Mouse (Mus musculus) adrenal gland, adult 18-20 months (tissue): ENCODE data around the gene Arhgap25. TPM values are rescaled to one million over a fixed set of nuclear protein-coding genes. Genes with fewer than 3 reads are reported as not detected.

Source experiments
- DNase-seq, 2 experiments: peaks; one replicate each; pipeline ENCODE4 v3.0.0; 2021 to 2022; ENCODE audit warnings: low spot score in 2 of 2
- total RNA-seq, 2 experiments: library from RNA; stranded (reverse); gene quantifications; 1 replicate in 1 of 2; 2 replicates in 1 of 2; pipeline ENCODE4 v1.2.3; 2021

Gene Arhgap25
- total RNA-seq, 2 experiments from 2014 or later: 2.9 to 5.0 TPM

DNA sequence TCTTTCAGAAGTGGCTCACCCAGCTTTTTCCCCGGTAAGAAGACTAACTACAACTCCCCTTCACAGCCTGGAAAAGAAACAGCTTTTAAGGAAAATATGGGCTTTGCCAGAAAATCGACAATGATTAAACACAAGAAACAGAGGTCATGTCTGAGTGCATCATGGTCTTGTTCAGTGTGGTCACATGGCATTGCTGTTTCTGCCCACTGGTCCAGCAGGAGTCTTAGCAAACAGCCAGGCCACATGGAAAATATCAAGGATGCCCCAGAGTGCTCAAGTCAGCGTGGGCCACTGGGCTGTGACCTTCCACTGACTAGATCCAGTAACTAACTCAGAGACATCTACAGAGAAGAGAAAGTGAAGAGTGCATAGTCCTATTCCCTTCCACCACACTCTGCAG, 81.3 kb downstream of the Arhgap25 start:
- DNase-seq: no peak

DNA sequence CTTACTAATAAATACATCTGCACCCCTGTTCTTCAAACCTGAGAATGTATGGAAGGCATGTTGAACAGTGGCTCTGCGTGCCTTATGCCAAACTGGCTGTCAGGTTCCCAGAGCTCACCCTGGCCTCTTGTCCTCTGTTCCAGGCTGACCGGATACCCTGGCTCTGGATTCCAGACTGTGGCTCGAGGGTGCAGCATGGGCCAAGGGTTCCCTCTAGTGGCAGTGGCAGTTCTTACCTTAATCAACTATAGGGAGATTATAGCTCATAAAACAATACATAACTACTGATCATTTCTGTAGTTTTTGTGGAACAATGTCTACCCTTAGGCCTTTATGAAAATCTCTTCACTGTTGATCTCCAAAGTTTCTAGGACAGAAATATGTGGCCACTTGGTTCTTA, 82.0 kb downstream of the Arhgap25 start:
- peak; percentile 48 to 50 for DNase-seq

DNA sequence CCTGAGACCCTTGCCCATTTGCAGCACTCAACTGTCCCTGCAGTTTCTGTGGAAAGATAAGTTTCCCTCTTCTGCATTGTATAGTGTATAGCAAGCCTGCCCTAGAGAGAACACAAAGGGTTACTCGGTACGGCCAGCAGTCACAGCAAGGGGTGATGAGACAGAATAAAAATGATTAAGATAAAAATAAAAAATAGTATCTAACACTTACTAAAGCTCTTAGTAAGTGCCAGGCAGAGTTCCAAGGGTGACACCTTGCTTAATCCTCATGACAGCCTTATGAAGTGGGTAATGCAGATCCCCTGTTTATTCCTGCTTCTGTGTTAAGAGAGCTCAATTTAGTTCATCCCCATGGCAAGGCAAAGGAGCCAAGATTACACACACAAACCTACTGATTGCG, 83.5 kb downstream of the Arhgap25 start:
- DNase-seq: no peak

DNA sequence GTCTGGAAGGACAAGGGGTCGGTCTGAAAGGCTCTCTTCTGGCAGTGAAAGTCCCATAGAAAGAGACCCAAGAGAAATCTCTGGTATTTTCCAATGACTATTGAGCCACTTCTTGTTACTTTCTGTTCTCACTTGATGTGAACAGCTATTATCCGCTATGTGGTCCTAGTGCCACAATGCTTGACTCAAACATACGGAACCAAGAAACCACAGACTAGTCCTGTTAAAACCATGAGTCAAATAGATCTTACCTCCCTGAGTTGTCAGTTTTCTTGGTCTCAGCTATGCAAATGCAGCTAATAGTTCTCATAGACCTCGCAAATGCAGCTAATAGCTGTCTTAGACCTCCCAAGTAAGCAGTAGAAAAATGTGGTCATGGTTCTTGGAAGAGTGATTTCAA, 85.8 kb downstream of the Arhgap25 start:
- no peak for DNase-seq

DNA sequence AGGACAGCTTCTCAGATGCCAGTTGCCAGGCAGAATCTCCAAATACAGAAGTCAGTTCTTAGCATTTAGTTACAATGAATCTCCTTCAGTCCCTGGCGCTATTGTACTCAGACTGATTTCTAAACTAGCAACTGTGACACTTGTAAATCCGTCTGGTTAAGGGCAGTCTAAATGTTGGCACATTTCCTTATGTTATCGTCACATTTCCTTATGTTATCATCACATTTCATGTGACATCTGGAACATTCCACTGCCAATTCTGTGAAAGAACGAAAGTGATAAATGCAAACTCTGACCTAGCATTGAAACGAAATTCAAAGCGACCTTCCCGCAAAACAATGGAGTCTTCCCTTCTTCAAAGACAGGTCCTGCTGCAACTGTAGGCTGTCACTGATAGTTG, 87.8 kb downstream of the Arhgap25 start:
- DNase-seq: no peak

DNA sequence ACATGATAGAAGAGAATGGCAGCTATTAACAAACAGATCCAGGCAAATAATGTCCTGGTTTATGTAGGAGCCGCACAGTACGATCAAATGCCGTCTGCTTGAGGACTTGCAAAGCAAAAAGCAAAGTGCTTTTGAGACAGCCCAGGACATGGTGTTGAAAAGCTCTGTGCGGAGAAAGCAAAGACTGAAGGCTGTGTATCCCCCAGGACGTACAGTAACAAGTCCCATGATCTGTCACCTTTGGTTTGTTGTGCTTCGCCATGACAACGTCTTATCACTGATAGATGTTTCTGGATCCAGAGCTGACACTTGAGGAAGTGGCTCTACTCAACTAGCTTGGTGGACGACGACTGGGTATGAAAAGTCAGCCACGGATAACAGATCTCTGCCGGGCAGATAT, 89.8 kb downstream of the Arhgap25 start:
- DNase-seq: no peak

DNA sequence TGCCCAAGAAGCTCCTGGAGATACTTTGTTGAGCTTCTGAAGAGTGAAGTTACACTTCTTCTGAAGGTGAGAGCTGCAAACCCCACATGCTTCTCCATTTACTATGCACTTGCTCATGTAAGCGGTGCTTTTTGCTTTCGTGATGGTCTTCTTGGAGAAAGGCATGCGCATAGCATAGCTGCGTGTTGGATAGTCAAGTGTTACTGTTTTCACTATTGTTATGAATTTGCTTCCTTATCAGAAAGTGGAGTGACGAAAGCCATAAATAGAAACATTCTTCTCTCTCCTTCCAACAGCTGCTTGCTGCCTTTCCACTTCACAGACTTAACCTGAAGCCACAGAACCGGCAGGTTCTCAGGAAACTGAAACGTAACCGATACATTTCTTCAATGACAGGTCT, 96.3 kb downstream of the Arhgap25 start:
- no peak for DNase-seq

DNA sequence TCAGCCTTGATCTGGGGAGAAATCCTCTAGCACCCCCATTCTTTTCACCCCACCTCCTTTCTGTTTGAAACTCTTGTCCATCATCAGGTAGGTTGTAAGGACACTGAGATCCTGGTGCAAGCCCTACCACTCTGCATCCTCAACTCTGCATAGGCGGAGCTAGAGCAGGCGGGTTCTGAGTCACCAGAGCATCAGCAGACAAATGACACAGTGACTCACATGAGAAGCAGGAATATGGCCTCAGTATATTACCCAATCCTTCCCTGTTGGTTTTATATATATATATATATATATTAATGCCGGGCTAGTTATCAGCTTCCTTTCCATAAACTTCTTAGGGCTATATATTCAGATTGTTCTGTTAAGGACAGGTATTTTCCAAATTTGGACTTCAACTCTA, 97.3 kb downstream of the Arhgap25 start:
- DNase-seq: no peak

DNA sequence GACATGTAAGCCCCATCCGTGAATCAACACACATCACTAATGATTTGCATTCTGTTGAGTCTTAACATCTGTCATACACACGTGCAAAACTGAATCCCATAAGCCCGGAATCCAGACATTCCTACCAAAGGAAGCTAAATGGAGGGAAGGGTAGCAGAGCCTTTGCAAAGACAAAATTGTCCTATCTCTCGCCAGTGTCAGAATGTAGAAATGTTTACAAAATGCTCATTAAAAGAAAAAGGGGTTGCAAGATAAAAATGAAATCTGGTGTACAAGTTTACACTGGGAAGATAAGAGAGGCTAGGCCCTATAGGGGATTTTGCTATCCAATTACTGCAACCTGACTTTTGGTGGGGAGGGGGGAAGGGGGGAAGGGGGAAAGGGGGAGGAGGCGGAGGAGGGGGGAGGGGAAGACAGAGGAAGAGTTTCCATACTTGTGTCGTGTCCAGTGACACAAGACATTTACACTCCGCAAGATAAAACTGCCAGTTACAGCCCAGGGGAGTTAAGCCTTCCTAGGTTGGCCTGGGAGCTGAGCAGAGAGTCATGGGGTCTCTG, 104.5 kb downstream of the Arhgap25 start, which contains the start of gene Bmp10:
Gene Bmp10 (plus strand): TSS at position 508 of the 558 bp plus-strand sequence.
- DNase-seq: no peak

DNA sequence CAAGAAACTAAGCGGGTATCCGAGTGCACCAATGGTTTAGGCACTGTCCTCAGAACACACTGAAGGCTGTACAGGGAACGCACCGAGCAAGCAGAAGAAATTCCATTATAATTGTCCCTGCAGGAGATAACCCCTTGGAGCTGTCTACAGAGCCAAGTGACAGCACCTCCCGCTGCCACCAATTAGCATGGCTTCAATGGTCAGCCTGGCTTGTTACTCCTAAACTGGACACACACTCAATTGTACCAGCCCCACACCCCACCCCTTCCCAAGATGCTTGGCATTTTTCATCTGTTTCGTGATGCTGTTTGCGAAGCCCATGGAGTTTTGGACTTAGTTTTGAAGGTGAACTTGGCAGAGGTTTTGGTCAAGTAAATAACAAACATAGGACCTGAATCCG, 105.4 kb downstream of the Arhgap25 start:
- DNase-seq: no peak

DNA sequence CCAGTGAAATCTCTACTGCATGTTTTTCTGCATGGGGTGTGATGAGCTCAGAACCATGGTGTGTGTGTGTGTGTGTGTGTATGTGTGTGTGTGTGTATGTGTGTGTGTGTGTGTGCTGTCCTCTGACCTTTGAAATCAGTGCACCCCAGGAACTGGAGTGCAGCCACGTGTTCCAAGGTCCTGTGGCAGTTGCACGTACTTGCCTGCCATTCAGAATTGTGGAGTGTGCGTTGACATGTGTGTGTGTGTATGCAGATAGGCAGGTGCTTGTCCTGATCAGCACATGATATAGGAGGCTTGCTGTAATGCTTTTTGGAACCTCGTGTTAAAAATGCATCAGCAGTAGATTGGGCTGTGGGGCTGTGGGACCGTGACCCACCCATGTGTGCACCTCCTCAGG, 106.1 kb downstream of the Arhgap25 start:
- DNase-seq: no peak

DNA sequence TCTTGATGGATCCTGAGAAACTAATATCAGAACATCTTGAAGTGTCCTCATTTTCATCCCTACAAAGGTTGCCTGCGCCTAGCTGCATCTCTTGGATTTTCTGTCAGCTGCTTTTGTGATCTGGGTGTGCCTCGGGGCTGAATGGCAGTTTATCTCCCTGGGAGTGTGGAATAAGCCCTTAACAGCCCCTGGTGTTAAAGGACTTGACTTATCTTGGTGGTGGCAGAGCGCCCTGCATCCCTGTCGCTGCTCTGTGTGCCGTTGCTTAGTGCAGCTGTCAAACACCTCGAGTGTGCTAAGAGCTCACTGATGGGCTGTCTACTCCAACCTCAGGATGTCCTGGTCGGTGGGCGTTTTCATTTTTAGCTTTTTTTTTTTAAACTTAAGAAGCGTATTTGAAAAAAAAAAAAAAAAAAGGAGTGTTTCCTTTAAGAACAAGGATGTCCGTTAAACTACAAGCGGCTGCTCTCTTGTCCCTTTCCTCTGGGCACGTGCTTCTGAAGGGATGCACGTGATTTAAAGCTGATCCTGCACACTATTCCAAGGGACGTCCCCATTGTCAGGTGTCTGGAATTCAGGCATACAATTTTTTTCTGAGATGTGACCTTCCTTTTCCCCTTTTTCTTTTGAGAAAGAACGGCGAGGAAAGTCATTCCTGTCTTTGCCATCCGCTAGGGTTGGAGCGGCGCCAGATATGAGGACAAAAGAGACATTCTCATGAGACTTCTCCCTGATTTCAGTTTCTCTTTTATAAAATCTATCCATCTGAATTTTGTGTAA, 108.8 kb downstream of the Arhgap25 start:
- DNase-seq: peak in 1 of 2 experiments; percentile 39

DNA sequence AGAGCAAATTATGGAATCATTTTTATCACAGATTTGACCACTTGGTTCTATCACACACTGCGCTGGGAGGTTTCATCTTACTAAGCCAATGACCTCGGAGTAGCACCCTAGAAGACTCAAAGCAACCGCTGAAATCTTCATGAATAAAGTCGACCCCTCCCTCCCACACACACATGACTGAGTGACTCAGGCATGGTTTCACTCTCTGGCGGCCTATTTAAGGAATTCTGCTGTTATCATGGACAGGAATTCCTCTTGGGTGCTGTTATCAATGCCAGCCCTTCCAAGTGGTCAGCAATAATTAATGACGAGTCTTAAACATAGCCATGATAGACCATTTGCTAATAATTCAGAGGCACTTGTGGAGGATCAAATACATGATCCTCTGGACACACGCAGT, 110.8 kb downstream of the Arhgap25 start:
- DNase-seq: no peak

DNA sequence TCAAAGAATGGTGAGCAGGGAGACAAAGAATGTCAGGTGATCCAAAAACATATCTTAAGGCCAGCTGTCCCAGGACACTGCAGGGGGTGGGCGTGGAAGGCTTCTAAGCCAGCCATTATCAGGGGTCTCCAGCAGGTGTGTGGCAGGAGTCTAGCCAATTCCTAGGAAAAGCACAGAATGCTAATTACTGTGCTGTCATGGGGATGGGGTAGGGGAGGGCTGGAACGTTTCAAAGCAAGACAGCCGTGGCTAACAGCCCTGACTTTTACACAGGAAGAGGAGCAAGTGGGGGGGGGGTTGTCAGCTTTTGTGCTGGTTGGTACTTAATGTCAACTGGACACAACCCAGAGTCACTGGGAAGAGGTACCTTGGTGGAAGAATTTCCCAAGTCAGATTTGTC, 121.0 kb downstream of the Arhgap25 start:
- DNase-seq: no peak

Other genes with a start within 250 kb of the Arhgap25 start
- 10 to 100 TPM in 1 of 2 experiments, 1 to 10 TPM in 1; 9.4 to 20.1 TPM for gene Antxr1, start 197.4 kb downstream of the Arhgap25 start, total RNA-seq
- gene Gkn1, start 182.3 kb downstream of the Arhgap25 start, total RNA-seq: not detected
- gene Gkn2, start 159.9 kb downstream of the Arhgap25 start, total RNA-seq: not detected
- under 1 TPM; 0.74 to 0.99 TPM for gene Gkn3, start 144.3 kb downstream of the Arhgap25 start, total RNA-seq
- gene Bmp10, start 104.3 kb downstream of the Arhgap25 start, total RNA-seq: not detected
- under 1 TPM; 0.13 to 0.64 TPM for gene Prokr1, start 57.5 kb upstream of the Arhgap25 start, total RNA-seq
- gene Aplf, start 138.9 kb upstream of the Arhgap25 start, total RNA-seq: 1 to 10 TPM; 4.4 to 7.5 TPM
- under 1 TPM; 0.27 to 0.51 TPM for gene Efcc1, start 197.6 kb upstream of the Arhgap25 start, total RNA-seq
- under 1 TPM in 1 of 2 experiments, not detected in 1; 0.70 TPM for gene Gp9, start 244.8 kb upstream of the Arhgap25 start, total RNA-seq